8 mouse cellular contexts compared by ENCODE assay signal in genomic region chr19:41847614-41847991, GRCm38 (mm10). TPM values are rescaled to one million over a fixed set of nuclear protein-coding genes. Genes with fewer than 3 reads are reported as not detected.
DNase-seq lines count a peak whose midpoint lies in the region; ATAC-seq and TF ChIP-seq lines count a peak whose summit lies in the region.
"Not testable (repeated sequence)": the region's sequence is repeated elsewhere in the genome, so short reads cannot be mapped to it uniquely, and the experiment has no call there.

No protein-coding gene starts in this region.

- TF ChIP-seq CTCF in liver, embryonic 14.5 days (IDR thresholded peaks at IDR 0.05; ENCODE audit: low read depth) = not testable (repeated sequence)

- H3K4me1 ChIP-seq in brown adipose tissue, adult 24 weeks (ENCODE audit: control insufficient read depth, insufficient read depth, insufficient read length, low read length) = not testable (repeated sequence)
- H3K4me1 ChIP-seq in forebrain, embryonic 12.5 days = peaks cover 42% of the 10 kb centered on the region
- H3K4me1 ChIP-seq in heart, embryonic 15.5 days (replicated peaks) = peaks cover 12% of the 10 kb centered on the region
- peaks cover 38% of the 10 kb centered on the region for H3K4me1 ChIP-seq in kidney, embryonic 15.5 days
- peaks cover 0 to 22% of the 10 kb centered on the region in 2 experiments for H3K4me1 ChIP-seq in liver, embryonic 14.5 days (replicated peaks; ENCODE audit: control insufficient read depth in 2 of 2, insufficient read depth in 2 of 2, low read length in 1 of 2)
- H3K4me1 ChIP-seq in midbrain, embryonic 15.5 days = peaks cover 30% of the 10 kb centered on the region

- not testable (repeated sequence) for H3K36me3 ChIP-seq in forebrain, embryonic 12.5 days (replicated peaks); heart, embryonic 15.5 days; kidney, embryonic 15.5 days; liver, embryonic 14.5 days (replicated peaks; ENCODE audit: control insufficient read depth, insufficient read depth, low read depth); midbrain, embryonic 15.5 days (replicated peaks)

- WGBS in forebrain, embryonic 12.5 days = 0% methylated on average over 26 of the region's 53 CpGs
- under 1% methylated on average over 52 of the region's 53 CpGs for WGBS in heart, embryonic 15.5 days
- WGBS in kidney, embryonic 15.5 days = 0% methylated on average over 39 of the region's 53 CpGs
- under 1% methylated on average over 35 of the region's 53 CpGs for WGBS in liver, embryonic 14.5 days (ENCODE audit: insufficient replicate concordance)
- WGBS in midbrain, embryonic 15.5 days = under 1% methylated on average over 47 of the region's 53 CpGs

- peak; percentile 50 for ATAC-seq in CD4-positive, CD25-positive, alpha-beta regulatory T cell, adult 4 months
- ATAC-seq in forebrain, embryonic 12.5 days (ENCODE audit: low FRiP score) = not testable (repeated sequence)
- ATAC-seq in heart, embryonic 15.5 days (replicated peaks; ENCODE audit: insufficient number of reproducible peaks, insufficient read depth, low FRiP score, low read depth) = peak; percentile 34; the same call in 1 of the 2 replicates
- ATAC-seq in kidney, embryonic 15.5 days (replicated peaks; ENCODE audit: low FRiP score) = peak; percentile 57
- ATAC-seq in liver, embryonic 14.5 days (ENCODE audit: insufficient read depth) = peak; percentile 43
- peak; percentile 70 for ATAC-seq in midbrain, embryonic 15.5 days (replicated peaks)

- not testable (repeated sequence) for H3K27ac ChIP-seq in brown adipose tissue, adult 24 weeks (replicated peaks; ENCODE audit: low read depth, low read length)
- H3K27ac ChIP-seq in forebrain, embryonic 12.5 days = peak overlapping the region; percentile 93
- H3K27ac ChIP-seq in heart, embryonic 15.5 days = peak overlapping the region; percentile 90
- H3K27ac ChIP-seq in kidney, embryonic 15.5 days = peak overlapping the region; percentile 95
- H3K27ac ChIP-seq in liver, embryonic 14.5 days = peak overlapping the region; percentile 72; the same call in 1 of the 2 replicates
- H3K27ac ChIP-seq in midbrain, embryonic 15.5 days = peak overlapping the region; percentile 95

- H3K9me3 ChIP-seq in forebrain, embryonic 12.5 days; heart, embryonic 15.5 days (replicated peaks); kidney, embryonic 15.5 days (replicated peaks); liver, embryonic 14.5 days (ENCODE audit: control insufficient read depth, low read length); midbrain, embryonic 15.5 days: not testable (repeated sequence)

- H3K4me2 ChIP-seq in forebrain, embryonic 12.5 days = peak overlapping the region; percentile 96
- peak overlapping the region; percentile 93 for H3K4me2 ChIP-seq in heart, embryonic 15.5 days
- H3K4me2 ChIP-seq in kidney, embryonic 15.5 days = peak overlapping the region; percentile 98
- H3K4me2 ChIP-seq in liver, embryonic 14.5 days (ENCODE audit: low read depth) = peak overlapping the region; percentile 82
- H3K4me2 ChIP-seq in midbrain, embryonic 15.5 days = peak overlapping the region; percentile 74

- H3K9ac ChIP-seq in forebrain, embryonic 12.5 days = peak overlapping the region; percentile 91
- H3K9ac ChIP-seq in heart, embryonic 15.5 days = peak overlapping the region; percentile 75
- H3K9ac ChIP-seq in kidney, embryonic 15.5 days = peak overlapping the region; percentile 70
- H3K9ac ChIP-seq in liver, embryonic 14.5 days (replicated peaks) = peak overlapping the region; percentile 73
- peak overlapping the region; percentile 59 for H3K9ac ChIP-seq in midbrain, embryonic 15.5 days

- peak overlapping the region; percentile 69 for H3K4me3 ChIP-seq in brown adipose tissue, adult 24 weeks (ENCODE audit: insufficient read depth, low read depth, low read length)
- H3K4me3 ChIP-seq in forebrain, embryonic 12.5 days (replicated peaks) = peak overlapping the region; percentile 97
- peak overlapping the region; percentile 79 for H3K4me3 ChIP-seq in heart, embryonic 15.5 days
- H3K4me3 ChIP-seq in kidney, embryonic 15.5 days (replicated peaks) = peak overlapping the region; percentile 80
- peak overlapping the region; percentile 82 to 88 for H3K4me3 ChIP-seq in liver, embryonic 14.5 days (ENCODE audit: insufficient read depth in 1 of 2, low read depth in 2 of 2, low read length in 2 of 2)
- peak overlapping the region; percentile 73 for H3K4me3 ChIP-seq in midbrain, embryonic 15.5 days

- not testable (repeated sequence) for TF ChIP-seq EP300 in liver, embryonic 14.5 days (IDR thresholded peaks at IDR 0.05; ENCODE audit: low read depth)

- H3K27me3 ChIP-seq in forebrain, embryonic 12.5 days; heart, embryonic 15.5 days; kidney, embryonic 15.5 days; liver, embryonic 14.5 days (ENCODE audit: control insufficient read depth, insufficient read depth, low read length); midbrain, embryonic 15.5 days (replicated peaks): not testable (repeated sequence)

- not testable (repeated sequence) for DNase-seq in liver, embryonic 14.5 days (ENCODE audit: low read depth in 3 of 3, low spot score in 3 of 3)
- DNase-seq in spleen, postnatal 36 days (ENCODE audit: low spot score in 2 of 2) = peak; percentile 56 to 61

RNA-seq across cellular contexts. Expression of gene Frat2, which starts 0.3 kb away (rescaled TPM):
- polyA plus RNA-seq in CD4-positive, CD25-positive, alpha-beta regulatory T cell, adult 4 months (2017; shearing (Covaris generic)) = 1 to 10 TPM in 1 of 2 experiments, under 1 TPM in 1; 0.75 to 1.9 TPM
- 1.3 and 2.1 TPM in 2 replicates for polyA plus RNA-seq in brown adipose tissue, adult 24 weeks (2012; ENCODE audit: insufficient read depth, insufficient read length, missing spikeins)
- polyA plus RNA-seq in forebrain, embryonic 12.5 days (2016; fragmentation: Nextera tagmentation; extraction: Ambion mirVana) = 19.3 and 22.7 TPM in 2 replicates
- 2.2 and 3.5 TPM in 2 replicates for polyA plus RNA-seq in heart, embryonic 15.5 days (2015; fragmentation: Nextera tagmentation; extraction: Ambion mirVana)
- polyA plus RNA-seq in kidney, embryonic 15.5 days (2015; fragmentation: Nextera tagmentation; extraction: Ambion mirVana) = 4.8 and 5.9 TPM in 2 replicates
- polyA plus RNA-seq in liver, embryonic 14.5 days (2012; rRNA removed) = 5.2 and 5.4 TPM in 2 replicates
- polyA plus RNA-seq in liver, embryonic 14.5 days (2014; fragmentation: Nextera tagmentation; extraction: Ambion mirVana) = 2.9 and 3.4 TPM in 2 replicates
- 9.5 and 9.7 TPM in 2 replicates for polyA plus RNA-seq in midbrain, embryonic 15.5 days (2015; fragmentation: Nextera tagmentation; extraction: Ambion mirVana)

RNA-seq across cellular contexts. Expression of gene Frat1, which starts 17.8 kb away (rescaled TPM):
- 10 to 100 TPM; 24.5 to 30.3 TPM for polyA plus RNA-seq in CD4-positive, CD25-positive, alpha-beta regulatory T cell, adult 4 months (2017; shearing (Covaris generic))
- polyA plus RNA-seq in brown adipose tissue, adult 24 weeks (2012; ENCODE audit: insufficient read depth, insufficient read length, missing spikeins) = 5.3 and 6.0 TPM in 2 replicates
- polyA plus RNA-seq in forebrain, embryonic 12.5 days (2016; fragmentation: Nextera tagmentation; extraction: Ambion mirVana) = 18.1 and 20.5 TPM in 2 replicates
- 2.1 and 2.6 TPM in 2 replicates for polyA plus RNA-seq in heart, embryonic 15.5 days (2015; fragmentation: Nextera tagmentation; extraction: Ambion mirVana)
- 5.6 and 6.3 TPM in 2 replicates for polyA plus RNA-seq in kidney, embryonic 15.5 days (2015; fragmentation: Nextera tagmentation; extraction: Ambion mirVana)
- 3.0 and 3.4 TPM in 2 replicates for polyA plus RNA-seq in liver, embryonic 14.5 days (2012; rRNA removed)
- polyA plus RNA-seq in liver, embryonic 14.5 days (2014; fragmentation: Nextera tagmentation; extraction: Ambion mirVana) = 9.9 and 10.2 TPM in 2 replicates
- 30.1 and 30.9 TPM in 2 replicates for polyA plus RNA-seq in midbrain, embryonic 15.5 days (2015; fragmentation: Nextera tagmentation; extraction: Ambion mirVana)

RNA-seq across cellular contexts. Expression of gene Arhgap19, which starts 45.8 kb away (rescaled TPM):
- polyA plus RNA-seq in CD4-positive, CD25-positive, alpha-beta regulatory T cell, adult 4 months (2017; shearing (Covaris generic)) = 1 to 10 TPM; 3.0 to 5.9 TPM
- polyA plus RNA-seq in brown adipose tissue, adult 24 weeks (2012; ENCODE audit: insufficient read depth, insufficient read length, missing spikeins) = 2.5 and 2.8 TPM in 2 replicates
- polyA plus RNA-seq in forebrain, embryonic 12.5 days (2016; fragmentation: Nextera tagmentation; extraction: Ambion mirVana) = 36.0 and 38.8 TPM in 2 replicates
- 9.3 and 12.8 TPM in 2 replicates for polyA plus RNA-seq in heart, embryonic 15.5 days (2015; fragmentation: Nextera tagmentation; extraction: Ambion mirVana)
- polyA plus RNA-seq in kidney, embryonic 15.5 days (2015; fragmentation: Nextera tagmentation; extraction: Ambion mirVana) = 29.7 and 29.9 TPM in 2 replicates
- polyA plus RNA-seq in liver, embryonic 14.5 days (2012; rRNA removed) = 16.8 and 21.8 TPM in 2 replicates
- polyA plus RNA-seq in liver, embryonic 14.5 days (2014; fragmentation: Nextera tagmentation; extraction: Ambion mirVana) = 29.5 and 30.0 TPM in 2 replicates
- 5.2 and 6.2 TPM in 2 replicates for polyA plus RNA-seq in midbrain, embryonic 15.5 days (2015; fragmentation: Nextera tagmentation; extraction: Ambion mirVana)

RNA-seq across cellular contexts. Expression of gene Rrp12, which starts 48.4 kb away (rescaled TPM):
- polyA plus RNA-seq in CD4-positive, CD25-positive, alpha-beta regulatory T cell, adult 4 months (2017; shearing (Covaris generic)) = 10 to 100 TPM in 1 of 2 experiments, 1 to 10 TPM in 1; 7.2 to 17.3 TPM
- polyA plus RNA-seq in brown adipose tissue, adult 24 weeks (2012; ENCODE audit: insufficient read depth, insufficient read length, missing spikeins) = 3.3 and 3.6 TPM in 2 replicates
- 24.3 and 28.1 TPM in 2 replicates for polyA plus RNA-seq in forebrain, embryonic 12.5 days (2016; fragmentation: Nextera tagmentation; extraction: Ambion mirVana)
- 7.4 and 10.1 TPM in 2 replicates for polyA plus RNA-seq in heart, embryonic 15.5 days (2015; fragmentation: Nextera tagmentation; extraction: Ambion mirVana)
- polyA plus RNA-seq in kidney, embryonic 15.5 days (2015; fragmentation: Nextera tagmentation; extraction: Ambion mirVana) = 17.8 and 18.8 TPM in 2 replicates
- polyA plus RNA-seq in liver, embryonic 14.5 days (2012; rRNA removed) = 4.8 and 6.0 TPM in 2 replicates
- polyA plus RNA-seq in liver, embryonic 14.5 days (2014; fragmentation: Nextera tagmentation; extraction: Ambion mirVana) = 5.0 and 7.4 TPM in 2 replicates
- polyA plus RNA-seq in midbrain, embryonic 15.5 days (2015; fragmentation: Nextera tagmentation; extraction: Ambion mirVana) = 16.7 and 18.5 TPM in 2 replicates
